Mouse (Mus musculus) lung, embryonic 14.5 days (tissue): ENCODE results near the gene Fam205a1. TPM values are rescaled to one million over a fixed set of nuclear protein-coding genes. Genes with fewer than 3 reads are reported as not detected.
"Not testable (repeated sequence)": the region's sequence is repeated elsewhere in the genome, so short reads cannot be mapped to it uniquely, and the experiment has no call there.

Experiments used
- ATAC-seq: fragments of 200-750 bp; cut with Nextera tagmentation; 2 replicates; pipeline ENCODE4 v1.8.0; 2017; ENCODE audit warnings: mild to moderate bottlenecking, moderate TSS enrichment, moderate library complexity; ENCODE audit not compliant: insufficient read depth
- DNase-seq: peaks from one replicate; pipeline ENCODE4 v3.0.0-alpha.2; 2015
- H3K27ac ChIP-seq: fragments of 300-500 bp; sonication (generic); 2 replicates; pipeline ENCODE4 v1.5.1; 2014; ENCODE audit warnings: low read depth, mild to moderate bottlenecking, moderate library complexity
- H3K27me3 ChIP-seq: fragments of 300-500 bp; sonication (generic); 2 replicates; pipeline ENCODE4 v1.6.1; 2014; ENCODE audit warnings: low read length, control low read depth; ENCODE audit not compliant: insufficient read depth
- H3K36me3 ChIP-seq: fragments of 300-500 bp; sonication (generic); 2 replicates; pipeline ENCODE4 v1.6.1; 2014; ENCODE audit warnings: control low read depth; ENCODE audit not compliant: insufficient read depth
- H3K4me1 ChIP-seq: fragments of 300-500 bp; sonication (generic); 2 replicates; pipeline ENCODE4 v1.6.1; 2014; ENCODE audit warnings: antibody characterized with exemption, control low read depth; ENCODE audit not compliant: insufficient read depth
- H3K4me2 ChIP-seq: fragments of 300-500 bp; sonication (generic); 2 replicates; pipeline ENCODE4 v1.6.1; 2014; ENCODE audit warnings: mild to moderate bottlenecking
- H3K4me3 ChIP-seq: fragments of 300-500 bp; sonication (generic); 2 replicates; pipeline ENCODE4 v1.5.1; 2014; ENCODE audit warnings: low read depth, low read length
- H3K9ac ChIP-seq: fragments of 300-500 bp; sonication (generic); 2 replicates; pipeline ENCODE4 v1.6.1; 2014
- H3K9me3 ChIP-seq: fragments of 300-500 bp; sonication (generic); 2 replicates; pipeline ENCODE4 v1.6.1; 2016; ENCODE audit warnings: low read depth, low read length, control low read depth
- CTCF ChIP-seq: IDR thresholded peaks from 2 replicates; pipeline ENCODE4 v1.5.1; 2016; ENCODE audit warnings: antibody characterized with exemption, low read depth
- WGBS: fragments of 180-500 bp; shearing (Covaris S2); extraction: QIAGEN DNeasy Blood & Tissue Kit; methylation state at CpG from one replicate; pipeline ENCODE4 v1.1.7; 2014; 5-methylcytosine and 5-hydroxymethylcytosine counted together
- polyA plus RNA-seq: library from polyadenylated mRNA; unstranded; fragments of >200 nt; fragmentation: Nextera tagmentation; extraction: Ambion mirVana; gene quantifications from 2 replicates; pipeline ENCODE4 v1.2.1, GENCODE M21; 2014

Fam205a1 gene
- polyA plus RNA-seq = 0.05 TPM in 1 of 2 replicates, not detected in the other

- not testable (repeated sequence) for H3K4me3 ChIP-seq, H3K9ac ChIP-seq, H3K36me3 ChIP-seq, H3K4me2 ChIP-seq, H3K9me3 ChIP-seq, H3K27ac ChIP-seq, H3K27me3 ChIP-seq, DNase-seq, H3K4me1 ChIP-seq, ATAC-seq
- 60% methylated on average over 1 of the region's 1 CpGs for WGBS
Measured at GRCm38 (mm10) chr4:42853788-42854187, at the start of gene Fam205a1. Fam205a1 (minus strand) TSS chr4:42853888.

- no peaks in the 10 kb centered on the region for H3K9me3 ChIP-seq
- no peak overlapping the region for H3K27ac ChIP-seq
- no peak overlapping the region for H3K4me3 ChIP-seq
- DNase-seq (no peak), ATAC-seq (no peak)
- no peak overlapping the region for H3K9ac ChIP-seq
- H3K4me1 ChIP-seq = no peaks in the 10 kb centered on the region
- 85% methylated on average over 5 of the region's 5 CpGs for WGBS
- H3K27me3 ChIP-seq = no peaks in the 10 kb centered on the region
- no peaks in the 10 kb centered on the region for H3K36me3 ChIP-seq
- H3K4me2 ChIP-seq = no peak overlapping the region
- no peak for TF ChIP-seq CTCF
Measured at GRCm38 (mm10) chr4:42902730-42903129, 49.0 kb upstream of the Fam205a1 start.

DNA sequence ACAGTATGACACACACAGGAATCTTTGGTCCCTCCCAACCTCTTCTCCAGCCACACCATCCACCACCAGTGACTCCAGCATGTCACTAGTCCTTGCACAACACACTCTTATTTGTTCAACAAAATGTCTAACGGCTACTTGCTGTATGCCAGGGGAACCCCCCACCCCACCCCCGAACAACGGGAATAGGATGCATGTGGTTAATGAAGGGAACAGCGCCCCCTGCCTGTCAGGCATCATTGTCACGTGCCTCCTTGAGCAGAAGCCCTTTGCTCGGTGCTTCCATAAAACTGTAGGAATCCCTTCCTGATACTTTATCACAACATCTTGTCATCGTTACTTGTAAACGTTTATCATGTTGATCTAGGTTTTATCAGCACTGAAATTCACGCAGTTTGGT is 48.5 kb upstream of the Fam205a1 start:
- H3K9me3 ChIP-seq = no peaks in the 10 kb centered on the region
- H3K4me3 ChIP-seq = no peak overlapping the region
- no peak overlapping the region for H3K27ac ChIP-seq
- H3K27me3 ChIP-seq = no peaks in the 10 kb centered on the region
- no peaks in the 10 kb centered on the region for H3K4me1 ChIP-seq
- no peak overlapping the region for H3K4me2 ChIP-seq
- peak; percentile 59 for TF ChIP-seq CTCF
- no peak for ATAC-seq
- H3K9ac ChIP-seq = no peak overlapping the region
- 40% methylated on average over 9 of the region's 9 CpGs for WGBS
- peak; percentile 27 for DNase-seq
- H3K36me3 ChIP-seq = no peaks in the 10 kb centered on the region

GRCm38 (mm10) chr4:42900878-42901277 is 47.2 kb upstream of the Fam205a1 start:
- WGBS = 56% methylated on average over 5 of the region's 5 CpGs

DNA sequence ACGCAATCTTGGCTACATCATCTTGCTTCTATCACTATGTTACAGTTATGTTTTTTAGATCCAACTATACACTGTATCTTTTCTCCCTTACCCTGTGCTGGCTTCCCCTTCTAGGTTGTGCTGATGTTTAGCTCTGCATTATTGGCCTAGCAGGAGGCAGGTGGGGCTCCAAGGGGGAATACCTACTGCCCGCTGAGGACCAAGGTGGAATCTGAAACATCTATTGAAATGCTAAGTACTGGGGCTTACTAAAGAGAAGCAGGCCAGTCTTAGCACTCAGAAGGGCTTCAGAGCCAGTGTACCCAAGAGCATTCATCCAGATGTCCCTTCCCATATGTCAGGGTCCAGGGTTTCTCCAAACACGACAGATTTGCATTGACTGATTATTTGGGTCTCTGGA is 45.2 kb upstream of the Fam205a1 start:
- DNase-seq (no peak), ATAC-seq (no peak)
- no peaks in the 10 kb centered on the region for H3K27me3 ChIP-seq
- H3K4me3 ChIP-seq = no peak overlapping the region
- H3K4me1 ChIP-seq = no peaks in the 10 kb centered on the region
- H3K27ac ChIP-seq = no peak overlapping the region
- no peaks in the 10 kb centered on the region for H3K9me3 ChIP-seq
- H3K4me2 ChIP-seq = no peak overlapping the region
- TF ChIP-seq CTCF = no peak
- WGBS = 36% methylated on average over 3 of the region's 3 CpGs
- no peak overlapping the region for H3K9ac ChIP-seq
- no peaks in the 10 kb centered on the region for H3K36me3 ChIP-seq

More at GRCm38 (mm10) chr4:42900878-42901277, 47.2 kb upstream of the Fam205a1 start:
- no peaks in the 10 kb centered on the region for H3K9me3 ChIP-seq
- H3K27me3 ChIP-seq = no peaks in the 10 kb centered on the region
- no peak overlapping the region for H3K9ac ChIP-seq
- TF ChIP-seq CTCF = no peak
- H3K27ac ChIP-seq = no peak overlapping the region
- H3K4me2 ChIP-seq = no peak overlapping the region
- H3K4me1 ChIP-seq = no peaks in the 10 kb centered on the region
- ATAC-seq (no peak), DNase-seq (no peak)
- no peak overlapping the region for H3K4me3 ChIP-seq
- H3K36me3 ChIP-seq = no peaks in the 10 kb centered on the region

GRCm38 (mm10) chr4:42895118-42895517 is 41.4 kb upstream of the Fam205a1 start:
- no peak overlapping the region for H3K27ac ChIP-seq
- no peak for TF ChIP-seq CTCF

DNA sequence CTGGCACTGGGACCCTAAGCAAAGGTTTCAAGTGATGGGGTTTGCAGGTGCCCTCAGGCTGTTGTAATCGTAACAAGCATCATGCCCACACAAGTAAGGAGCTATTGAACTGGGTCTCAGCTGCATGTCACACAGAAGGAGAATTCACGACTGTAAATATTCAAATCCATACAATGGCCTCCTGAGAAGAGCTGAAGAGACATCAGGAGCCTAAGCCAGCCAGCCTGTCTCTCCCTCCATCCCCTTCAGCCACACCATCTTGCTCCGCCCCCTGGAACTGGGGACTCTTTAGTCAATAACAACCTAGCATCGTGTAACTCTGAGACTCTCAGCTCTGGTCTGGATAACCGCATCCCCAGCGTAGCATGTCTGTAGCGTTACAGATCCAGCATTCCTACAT is 37.5 kb upstream of the Fam205a1 start:
- DNase-seq (no peak), ATAC-seq (no peak)
- H3K4me3 ChIP-seq = no peak overlapping the region
- no peaks in the 10 kb centered on the region for H3K4me1 ChIP-seq
- no peaks in the 10 kb centered on the region for H3K9me3 ChIP-seq
- no peak overlapping the region for H3K9ac ChIP-seq
- no peak for TF ChIP-seq CTCF
- WGBS = 67% methylated on average over 7 of the region's 7 CpGs
- no peaks in the 10 kb centered on the region for H3K36me3 ChIP-seq
- no peak overlapping the region for H3K4me2 ChIP-seq
- H3K27ac ChIP-seq = no peak overlapping the region
- H3K27me3 ChIP-seq = no peaks in the 10 kb centered on the region

More at GRCm38 (mm10) chr4:42895118-42895517, 41.4 kb upstream of the Fam205a1 start:
- no peak overlapping the region for H3K9ac ChIP-seq
- DNase-seq (no peak), ATAC-seq (no peak)
- WGBS = 77% methylated on average over 7 of the region's 7 CpGs
- no peaks in the 10 kb centered on the region for H3K36me3 ChIP-seq
- no peak overlapping the region for H3K4me3 ChIP-seq
- H3K9me3 ChIP-seq = no peaks in the 10 kb centered on the region
- H3K4me1 ChIP-seq = no peaks in the 10 kb centered on the region
- H3K27me3 ChIP-seq = no peaks in the 10 kb centered on the region
- H3K4me2 ChIP-seq = no peak overlapping the region

GRCm38 (mm10) chr4:42888806-42889205 is 35.1 kb upstream of the Fam205a1 start:
- Histone ChIP-seq H3K27ac (no peak overlapping the region), H3K9ac (no peak overlapping the region), H3K4me2 (no peak overlapping the region), H3K4me3 (no peak overlapping the region), H3K9me3 (no peaks in the 10 kb centered on the region), H3K27me3 (no peaks in the 10 kb centered on the region), H3K4me1 (no peaks in the 10 kb centered on the region), H3K36me3 (no peaks in the 10 kb centered on the region)
- ATAC-seq = no peak
- WGBS = 89% methylated on average over 6 of the region's 6 CpGs
- DNase-seq = no peak
- TF ChIP-seq CTCF = no peak
